Mouse (Mus musculus) heart, embryonic 14.5 days (tissue): Measurements from ENCODE around the gene Cfap52. TPM values are rescaled to one million over a fixed set of nuclear protein-coding genes. Genes with fewer than 3 reads are reported as not detected.

Experiments
- ATAC-seq: fragments of 200-750 bp; cut with Nextera tagmentation; 2 replicates; pipeline ENCODE4 v1.8.0; 2017; ENCODE audit warnings: low read depth, moderate TSS enrichment; ENCODE audit not compliant: insufficient number of reproducible peaks, insufficient read depth, low FRiP score
- H3K27ac ChIP-seq, 2 experiments: fragments of 200-500 bp in 1 of 2; fragments of 300-500 bp in 1 of 2; sonication (generic) in 1 of 2; replicated peaks in 1 of 2; 2 replicates each; pipeline ENCODE4 v1.5.1; 2012 to 2014; ENCODE audit warnings: low read depth in 2 of 2, low read length in 2 of 2, control low read depth in 1 of 2, mild to moderate bottlenecking in 1 of 2, mixed read lengths in 1 of 2; ENCODE audit not compliant: control insufficient read depth in 1 of 2, insufficient read depth in 1 of 2
- H3K27me3 ChIP-seq: fragments of 300-500 bp; sonication (generic); 2 replicates; pipeline ENCODE4 v1.6.1; 2014; ENCODE audit warnings: mild to moderate bottlenecking, low read length, control low read depth; ENCODE audit not compliant: control insufficient read depth, insufficient read depth
- H3K36me3 ChIP-seq: fragments of 300-500 bp; sonication (generic); 2 replicates; pipeline ENCODE4 v1.6.1; 2014; ENCODE audit warnings: mild to moderate bottlenecking, control low read depth, low read length, mixed read lengths; ENCODE audit not compliant: control insufficient read depth, insufficient read depth
- H3K4me1 ChIP-seq, 2 experiments: fragments of 200-500 bp in 1 of 2; fragments of 300-500 bp in 1 of 2; sonication (generic) in 1 of 2; 2 replicates each; pipeline ENCODE4 v1.6.1; 2012 to 2014; ENCODE audit warnings: low read length in 2 of 2, control low read depth in 1 of 2, mixed read lengths in 1 of 2; ENCODE audit not compliant: control insufficient read depth in 2 of 2, insufficient read depth in 2 of 2
- H3K4me2 ChIP-seq: fragments of 300-500 bp; sonication (generic); 2 replicates; pipeline ENCODE4 v1.6.1; 2014; ENCODE audit warnings: mild to moderate bottlenecking, low read length
- H3K4me3 ChIP-seq, 2 experiments: fragments of 200-500 bp in 1 of 2; fragments of 300-500 bp in 1 of 2; sonication (generic) in 1 of 2; 2 replicates each; pipeline ENCODE4 v1.5.1; 2012 to 2014; ENCODE audit warnings: low read length in 2 of 2, mild to moderate bottlenecking in 2 of 2, control low read depth in 1 of 2, low read depth in 1 of 2, moderate library complexity in 1 of 2; ENCODE audit not compliant: control insufficient read depth in 1 of 2, insufficient read depth in 1 of 2
- H3K9ac ChIP-seq: fragments of 300-500 bp; sonication (generic); 2 replicates; pipeline ENCODE4 v1.6.1; 2014; ENCODE audit warnings: mild to moderate bottlenecking, low read length
- H3K9me3 ChIP-seq: fragments of 300-500 bp; sonication (generic); 2 replicates; pipeline ENCODE4 v1.6.1; 2016; ENCODE audit warnings: low read length, control low read depth; ENCODE audit not compliant: control insufficient read depth
- WGBS: fragments of 180-500 bp; shearing (Covaris S2); extraction: QIAGEN DNeasy Blood & Tissue Kit; methylation state at CpG from one replicate; pipeline ENCODE4 v1.1.7; 2014; 5-methylcytosine and 5-hydroxymethylcytosine counted together
- polyA plus RNA-seq: library from polyadenylated mRNA; unstranded; fragments of >200 nt; fragmentation: Nextera tagmentation; extraction: Ambion mirVana; gene quantifications from 2 replicates; pipeline ENCODE4 v1.2.1, GENCODE M21; 2014

Cfap52 gene
- polyA plus RNA-seq, 1 experiment from 2014 or later = not detected

GRCm38 (mm10) chr11:67998905-67999304 lies 33.5 kb upstream of the Cfap52 start:
- H3K4me3 ChIP-seq = no peak overlapping the region
- H3K27me3 ChIP-seq = no peaks in the 10 kb centered on the region
- 76% methylated on average over 3 of the region's 3 CpGs for WGBS
- H3K4me2 ChIP-seq = no peak overlapping the region
- H3K9ac ChIP-seq = no peak overlapping the region
- ATAC-seq = no peak
- no peaks in the 10 kb centered on the region for H3K4me1 ChIP-seq
- no peak overlapping the region for H3K27ac ChIP-seq
- H3K9me3 ChIP-seq = no peaks in the 10 kb centered on the region
- H3K36me3 ChIP-seq = no peaks in the 10 kb centered on the region

- ATAC-seq = no peak
- Histone ChIP-seq H3K9ac (no peak overlapping the region), H3K27me3 (no peaks in the 10 kb centered on the region), H3K4me2 (no peak overlapping the region), H3K36me3 (no peaks in the 10 kb centered on the region), H3K9me3 (no peaks in the 10 kb centered on the region), H3K4me1 (no peaks in the 10 kb centered on the region), H3K27ac (no peak overlapping the region), H3K4me3 (no peak overlapping the region)
- WGBS = 79% methylated on average over 4 of the region's 4 CpGs
These were observed 30.5 kb upstream of the Cfap52 start for GRCm38 (mm10) chr11:67995965-67996364.

GRCm38 (mm10) chr11:67991240-67991639 lies 25.8 kb upstream of the Cfap52 start:
- no peak overlapping the region for H3K9ac ChIP-seq
- H3K27me3 ChIP-seq = no peaks in the 10 kb centered on the region
- no peaks in the 10 kb centered on the region for H3K4me1 ChIP-seq
- H3K4me3 ChIP-seq = no peak overlapping the region
- no peak for ATAC-seq
- H3K36me3 ChIP-seq = peaks cover 5% of the 10 kb centered on the region; the same call in 1 of the 2 replicates
- 74% methylated on average over 4 of the region's 4 CpGs for WGBS
- H3K4me2 ChIP-seq = no peak overlapping the region
- H3K27ac ChIP-seq = no peak overlapping the region
- no peaks in the 10 kb centered on the region for H3K9me3 ChIP-seq

- ATAC-seq = no peak
- 88% methylated on average over 6 of the region's 6 CpGs for WGBS
- Histone ChIP-seq H3K36me3 (peaks cover 18% of the 10 kb centered on the region; the same call in 1 of the 2 replicates), H3K9ac (no peak overlapping the region), H3K27ac (no peak overlapping the region), H3K4me1 (peaks cover 4 to 8% of the 10 kb centered on the region in 2 experiments; a peak in 2 of 4 replicates), H3K9me3 (no peaks in the 10 kb centered on the region), H3K4me2 (no peak overlapping the region), H3K27me3 (no peaks in the 10 kb centered on the region), H3K4me3 (no peak overlapping the region)
These were observed 18.1 kb upstream of the Cfap52 start for GRCm38 (mm10) chr11:67983564-67983963.

GRCm38 (mm10) chr11:67975252-67975651 lies 9.8 kb upstream of the Cfap52 start:
- Histone ChIP-seq H3K9me3 (no peaks in the 10 kb centered on the region), H3K4me3 (no peak overlapping the region), H3K4me1 (peaks cover 7 to 14% of the 10 kb centered on the region in 2 experiments), H3K27me3 (no peaks in the 10 kb centered on the region), H3K9ac (no peak overlapping the region), H3K27ac (no peak overlapping the region), H3K36me3 (peaks cover 31% of the 10 kb centered on the region), H3K4me2 (no peak overlapping the region)
- no peak for ATAC-seq
- 19% methylated on average over 2 of the region's 2 CpGs for WGBS

GRCm38 (mm10) chr11:67973225-67973624 lies 7.8 kb upstream of the Cfap52 start:
- Histone ChIP-seq H3K4me3 (no peak overlapping the region), H3K9me3 (no peaks in the 10 kb centered on the region), H3K4me2 (no peak overlapping the region), H3K27ac (peak overlapping the region; percentile 79 to 90), H3K27me3 (no peaks in the 10 kb centered on the region), H3K4me1 (peaks cover 7 to 14% of the 10 kb centered on the region in 2 experiments), H3K9ac (no peak overlapping the region), H3K36me3 (peaks cover 36% of the 10 kb centered on the region)
- ATAC-seq = no peak
- 63% methylated on average over 5 of the region's 5 CpGs for WGBS

- Histone ChIP-seq H3K9ac (no peak overlapping the region), H3K27ac (peak overlapping the region; percentile 90 to 94)
These were observed 7.2 kb upstream of the Cfap52 start for GRCm38 (mm10) chr11:67972606-67973005.

GRCm38 (mm10) chr11:67967831-67968230 lies 2.4 kb upstream of the Cfap52 start:
- no peak overlapping the region for H3K4me2 ChIP-seq
- peaks cover 16% of the 10 kb centered on the region for H3K36me3 ChIP-seq
- ATAC-seq = no peak
- no peaks in the 10 kb centered on the region for H3K9me3 ChIP-seq
- no peaks in the 10 kb centered on the region for H3K27me3 ChIP-seq
- H3K4me1 ChIP-seq = peaks cover 7 to 16% of the 10 kb centered on the region in 2 experiments
- H3K9ac ChIP-seq = 0 out of 2 replicates have a peak overlapping the region, but pooled peaks have one; percentile 1
- H3K4me3 ChIP-seq = no peak overlapping the region
- no peak overlapping the region for H3K27ac ChIP-seq
- WGBS = 51% methylated on average over 11 of the region's 11 CpGs

More at GRCm38 (mm10) chr11:67972606-67973005, 7.2 kb upstream of the Cfap52 start:
- 24% methylated on average over 1 of the region's 1 CpGs for WGBS
- Histone ChIP-seq H3K36me3 (peaks cover 36% of the 10 kb centered on the region), H3K27me3 (no peaks in the 10 kb centered on the region), H3K4me3 (no peak overlapping the region), H3K4me2 (peak overlapping the region; percentile 28; the same call in 1 of the 2 replicates), H3K9me3 (no peaks in the 10 kb centered on the region), H3K4me1 (peaks cover 10 to 14% of the 10 kb centered on the region in 2 experiments)
- peak; percentile 68; the same call in 1 of the 2 replicates for ATAC-seq
